Mouse (Mus musculus) brain, embryonic 18.5 days (tissue): Measurements from ENCODE around the gene Arhgef26.

Source experiments
- DNase-seq: peaks from one replicate; pipeline ENCODE4 v3.0.0-alpha.2; 2012; ENCODE audit warnings: low read depth, low spot score

The Arhgef26 gene

DNA sequence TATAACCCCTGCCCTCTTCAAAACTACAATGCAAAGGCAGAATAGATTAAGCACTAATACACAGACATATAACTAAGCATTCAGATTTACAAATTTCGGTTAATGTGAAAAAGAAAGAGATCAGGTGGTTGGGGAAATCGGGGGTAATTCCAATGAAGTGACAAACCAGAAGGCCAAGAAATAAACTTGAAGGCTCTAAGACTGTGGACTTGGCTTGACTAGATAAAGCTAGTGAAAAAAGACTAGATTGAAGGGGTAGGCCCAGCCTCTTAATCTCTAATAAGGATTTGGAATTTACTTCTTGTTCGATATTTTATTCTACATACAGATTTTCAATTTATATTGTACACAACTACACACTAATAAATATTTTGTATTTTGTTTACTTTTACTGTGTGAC, at the start of gene Arhgef26:
Arhgef26 (plus strand) TSS at position 301 of the 400 bp plus-strand sequence.
- DNase-seq = no peak

GRCm38 (mm10) chr3:62310493-62310892, 27.7 kb upstream of the Arhgef26 start:
- no peak for DNase-seq

DNA sequence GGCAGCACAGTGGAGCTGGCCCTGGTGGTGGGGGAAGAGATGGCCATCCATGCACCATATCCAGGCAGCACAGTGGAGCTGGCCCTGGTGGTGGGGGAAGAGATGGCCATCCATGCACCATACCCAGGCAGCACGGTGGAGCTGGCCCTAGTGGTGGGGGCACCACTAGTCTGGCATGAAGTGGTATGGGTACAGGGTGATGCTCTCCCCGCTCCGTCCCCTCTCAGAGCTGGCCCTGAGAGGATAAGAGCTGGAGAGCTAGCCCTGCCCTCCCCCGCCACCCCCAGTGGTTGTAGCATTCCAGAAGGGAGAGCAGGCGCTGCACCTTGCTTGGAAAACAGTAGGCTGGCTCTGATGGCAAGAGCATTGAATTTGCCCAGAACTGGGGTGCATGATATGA, 26.9 kb upstream of the Arhgef26 start:
- no peak for DNase-seq

GRCm38 (mm10) chr3:62324708-62325107, 13.4 kb upstream of the Arhgef26 start:
- no peak for DNase-seq

DNA sequence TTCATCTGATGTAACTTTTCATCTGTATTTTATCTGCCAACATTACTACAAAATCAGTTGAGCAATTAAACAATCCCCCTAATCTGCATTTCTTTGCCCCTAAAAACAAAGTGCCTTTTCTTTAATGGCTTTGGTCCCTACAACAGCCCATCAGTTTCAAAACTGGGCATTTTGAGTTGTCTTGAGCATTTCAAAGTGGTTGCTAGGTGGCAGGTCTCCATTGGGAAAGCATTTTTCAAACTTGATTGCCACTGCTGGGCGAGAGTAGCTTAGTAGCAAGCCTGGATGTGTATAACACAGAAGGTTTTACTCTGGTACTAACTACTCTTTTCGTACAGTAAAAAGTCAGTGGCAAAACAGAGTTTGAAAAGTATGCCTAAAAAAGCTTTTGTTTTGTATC, 10.2 kb upstream of the Arhgef26 start:
- no peak for DNase-seq

DNA sequence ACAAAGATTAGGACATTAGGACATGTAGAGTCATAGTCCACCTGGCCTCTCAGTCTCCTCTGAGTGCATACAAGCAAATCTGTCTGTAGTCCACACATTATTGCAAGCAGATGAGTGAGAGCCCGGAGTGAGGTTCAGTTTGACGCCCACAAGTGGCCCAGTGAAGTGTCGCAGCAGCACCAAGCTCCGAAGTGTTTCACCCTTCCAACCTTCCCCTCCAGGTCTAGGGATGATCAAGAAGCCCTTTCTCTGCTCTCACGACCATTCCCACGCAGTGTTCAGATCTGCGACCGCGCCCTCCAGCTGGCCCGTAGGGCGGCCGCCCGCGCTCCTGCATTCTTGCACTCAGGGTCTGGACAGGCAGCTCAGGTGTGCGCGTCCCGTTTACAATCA, 313 bp downstream of the Arhgef26 start:
- no peak for DNase-seq

GRCm38 (mm10) chr3:62338854-62339515, 841 bp downstream of the Arhgef26 start:
- no peak for DNase-seq

GRCm38 (mm10) chr3:62339516-62340051, 1.4 kb downstream of the Arhgef26 start:
- DNase-seq = no peak

DNA sequence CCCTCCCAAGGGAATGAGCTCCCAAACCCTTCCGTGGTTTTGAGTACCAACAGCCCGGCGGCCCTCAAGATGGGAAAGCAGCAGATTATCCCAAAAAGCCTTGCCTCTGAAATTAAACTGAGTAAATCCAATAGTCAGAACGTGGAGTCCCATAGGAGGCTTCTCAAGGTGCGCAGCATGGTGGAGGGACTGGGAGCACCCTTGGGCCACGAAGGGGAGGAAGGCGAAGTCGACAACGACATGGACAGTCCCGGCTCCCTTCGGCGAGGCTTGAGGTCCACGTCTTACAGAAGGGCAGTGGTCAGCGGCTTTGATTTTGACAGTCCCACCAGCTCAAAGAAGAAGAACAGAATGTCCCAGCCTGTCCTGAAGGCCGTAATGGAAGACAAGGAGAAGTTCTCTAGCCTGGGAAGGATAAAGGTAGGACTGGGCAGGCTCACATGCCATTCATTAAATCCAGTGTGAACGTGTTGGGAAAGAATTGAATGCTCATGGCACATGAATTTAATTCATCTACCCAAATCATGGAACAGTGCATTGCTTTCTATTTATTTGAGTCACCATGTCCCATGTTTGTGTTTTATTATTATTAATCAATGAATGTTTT, 2.1 kb downstream of the Arhgef26 start:
- no peak for DNase-seq

DNA sequence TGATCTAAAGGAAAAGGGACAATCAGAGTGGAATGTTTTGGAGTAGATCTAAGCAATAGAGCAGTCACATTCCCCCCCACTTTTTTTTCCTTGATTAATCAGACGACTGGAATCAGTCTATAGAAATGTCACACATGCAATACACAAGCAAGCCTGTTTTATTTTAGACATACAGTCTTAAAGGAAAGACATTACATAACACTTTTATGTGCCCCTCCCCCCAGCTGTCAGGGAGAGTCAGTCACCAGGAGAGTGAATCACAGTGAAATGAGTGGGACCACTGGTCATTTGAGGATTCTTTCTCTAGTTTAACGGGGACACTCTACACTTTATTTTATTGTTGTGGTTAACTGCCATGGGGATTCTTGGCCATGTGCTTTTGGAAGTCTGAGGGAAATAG, 2.7 kb downstream of the Arhgef26 start:
- no peak for DNase-seq

DNA sequence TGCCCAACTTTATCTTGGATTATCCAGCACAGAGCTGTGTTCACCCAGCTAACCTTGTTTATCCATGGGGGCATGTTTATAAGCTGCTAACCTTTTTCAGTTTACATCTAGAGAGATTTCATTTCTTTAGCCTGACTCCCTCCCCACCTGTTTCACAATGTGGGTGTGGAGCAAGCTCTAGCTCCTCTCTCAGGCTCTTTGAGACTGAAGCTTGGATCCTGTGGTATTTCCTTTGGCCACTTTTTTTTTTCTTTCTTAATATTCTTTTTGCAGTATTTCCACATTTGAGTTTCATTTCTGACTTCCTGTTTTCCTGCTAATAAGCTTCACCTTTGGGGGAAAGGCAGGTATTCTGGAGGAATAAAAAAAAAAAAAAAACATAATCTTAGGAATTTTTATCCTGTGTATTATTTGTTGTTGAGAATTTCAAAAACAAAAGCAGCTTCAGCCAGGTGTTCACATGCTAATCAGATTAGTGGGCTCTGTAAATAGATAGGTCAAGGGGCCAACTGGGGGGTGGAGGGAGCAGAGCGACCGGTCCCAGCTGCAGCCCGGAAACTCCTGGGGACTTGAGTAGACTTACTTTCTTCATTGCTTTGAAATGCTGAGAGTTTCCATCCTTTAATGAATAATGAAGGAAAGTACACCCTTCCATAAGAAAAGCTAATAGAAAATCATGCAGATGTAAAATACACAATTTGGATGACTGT, 3.5 kb downstream of the Arhgef26 start:
- DNase-seq = no peak

GRCm38 (mm10) chr3:62348514-62349217, 10.5 kb downstream of the Arhgef26 start:
- DNase-seq = no peak

DNA sequence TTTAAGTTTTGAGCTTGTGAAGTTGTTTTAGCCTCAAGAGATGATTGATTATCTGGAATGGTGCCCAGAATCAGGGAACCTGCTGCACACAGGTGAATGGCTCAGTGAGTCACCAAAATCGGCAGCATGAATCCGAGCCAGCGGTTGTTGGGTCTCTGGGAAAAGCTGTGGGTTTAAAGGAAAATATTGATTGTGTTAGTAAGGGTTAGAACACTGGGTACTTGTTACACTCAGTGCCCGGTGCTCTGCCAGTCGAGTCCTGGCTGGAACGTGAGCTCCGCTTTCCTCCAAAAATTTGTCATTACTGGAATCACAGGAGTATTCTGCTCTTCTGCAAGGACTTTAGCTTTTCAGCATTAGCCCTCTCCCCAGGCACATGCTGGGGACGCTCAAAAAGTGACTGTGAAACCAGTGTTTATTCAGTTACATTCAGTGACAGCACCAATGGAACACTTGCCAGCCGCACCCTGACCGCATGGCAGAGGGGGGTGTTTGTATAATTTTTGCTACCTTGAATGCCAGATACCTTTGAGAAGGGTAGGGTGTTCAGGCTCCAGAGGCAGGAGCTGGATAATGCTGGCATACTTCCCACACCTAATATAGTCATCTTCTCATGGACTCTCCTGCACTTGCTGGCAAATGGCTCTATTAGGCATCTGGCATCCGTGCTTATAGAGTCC, 11.2 kb downstream of the Arhgef26 start:
- DNase-seq = no peak

DNA sequence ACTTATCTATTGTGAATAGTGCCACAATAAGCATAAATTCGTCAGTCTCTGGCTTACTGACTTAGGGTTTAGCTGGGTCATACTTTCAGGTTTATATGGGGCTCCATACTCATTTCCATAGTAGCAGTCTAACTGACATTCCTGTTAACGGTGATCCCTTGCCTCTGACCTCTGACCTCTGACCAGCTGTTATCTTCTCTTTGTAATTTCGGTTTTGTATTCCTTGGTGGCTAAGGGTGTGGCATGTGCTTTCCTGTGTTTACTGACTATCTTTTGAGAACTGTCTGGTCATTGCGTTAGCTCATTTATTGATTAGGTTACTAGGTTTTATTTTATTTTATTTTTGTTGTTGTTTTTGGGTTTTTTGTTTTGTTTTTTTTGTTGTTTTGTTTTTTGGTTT, 13.9 kb downstream of the Arhgef26 start:
- DNase-seq = no peak

DNA sequence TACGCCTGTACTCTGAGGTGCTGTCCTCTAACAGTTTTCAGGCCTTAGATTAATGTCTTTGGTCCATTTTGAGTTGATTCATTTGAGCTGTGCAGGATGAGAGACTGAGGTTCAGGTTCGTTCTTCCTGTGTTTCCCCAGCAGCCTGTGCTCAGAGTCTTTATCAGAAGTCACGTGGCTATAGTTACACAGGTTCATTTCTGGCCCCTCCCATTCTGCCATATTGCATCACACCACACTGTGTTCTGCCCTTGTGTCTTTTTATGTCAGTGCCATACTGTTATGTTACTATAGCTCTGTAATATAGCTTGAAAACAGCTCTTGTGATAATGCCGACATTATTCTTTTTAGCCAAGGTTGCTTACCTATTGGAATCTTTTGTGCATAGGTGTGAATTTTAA, 14.7 kb downstream of the Arhgef26 start:
- DNase-seq = no peak

- no peak for DNase-seq
These were observed 29.7 kb downstream of the Arhgef26 start for GRCm38 (mm10) chr3:62367882-62368281.

DNA sequence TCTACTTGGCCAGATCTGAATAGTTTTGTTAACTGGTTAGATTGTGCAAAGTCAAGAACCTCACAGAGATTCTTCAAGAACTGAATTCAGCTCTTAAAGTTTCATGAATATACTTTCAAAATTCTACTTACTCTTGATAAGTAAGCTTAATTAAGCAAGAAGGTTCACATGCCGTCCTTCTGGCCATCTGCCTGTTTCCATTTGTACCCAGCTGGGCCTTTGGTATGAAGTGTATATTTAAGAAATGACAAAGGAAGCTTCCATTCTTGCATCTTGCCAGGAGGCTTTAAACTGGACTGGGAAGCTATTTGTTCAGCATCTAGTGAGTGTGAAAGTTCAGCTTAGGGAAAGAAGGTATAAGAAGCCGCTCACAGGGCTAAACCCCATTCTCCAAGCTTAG, 34.7 kb downstream of the Arhgef26 start:
- no peak for DNase-seq

- DNase-seq = no peak
These were observed 36.2 kb downstream of the Arhgef26 start for GRCm38 (mm10) chr3:62374346-62374745.

- DNase-seq = no peak
These were observed 36.7 kb downstream of the Arhgef26 start for GRCm38 (mm10) chr3:62374831-62375230.

GRCm38 (mm10) chr3:62376719-62377118, 38.6 kb downstream of the Arhgef26 start:
- no peak for DNase-seq

DNA sequence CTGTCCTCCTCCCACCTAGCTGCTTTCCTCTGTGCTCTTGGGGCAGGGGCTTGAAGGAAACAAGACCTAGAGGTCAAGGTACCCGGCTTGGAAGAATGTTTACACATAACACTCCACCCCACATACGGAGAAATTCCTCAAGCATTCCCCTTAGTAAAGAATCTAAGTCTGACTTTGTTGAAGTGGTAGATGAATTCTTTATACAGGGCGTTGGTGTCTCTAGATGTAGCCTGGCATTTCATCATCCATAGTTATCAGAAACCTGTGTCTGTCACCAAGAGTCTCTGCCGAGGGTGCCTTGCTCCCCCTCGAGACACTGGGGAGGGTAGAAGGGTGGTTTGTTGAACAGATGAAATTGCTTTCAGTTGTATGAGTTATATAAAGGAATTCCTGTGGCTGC, 41.8 kb downstream of the Arhgef26 start:
- DNase-seq = no peak

DNA sequence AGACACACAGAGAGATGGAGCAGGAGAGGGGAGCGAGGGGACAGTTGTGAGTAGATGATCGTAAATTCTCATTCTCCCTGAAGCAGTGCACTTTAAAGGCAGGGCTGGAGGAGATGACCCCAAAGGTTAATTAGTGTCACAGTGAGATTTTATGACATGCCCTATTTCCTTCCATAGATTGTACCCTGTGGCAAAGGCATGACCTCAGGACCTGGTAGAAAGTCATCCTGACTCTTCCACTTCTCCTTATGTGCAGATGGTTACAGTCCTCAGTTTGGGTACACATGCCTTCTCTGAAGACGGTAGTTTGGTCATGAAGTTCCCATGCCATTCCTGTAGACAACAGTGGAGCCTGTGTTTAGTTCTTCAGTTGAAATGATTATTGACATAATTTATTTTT, 42.3 kb downstream of the Arhgef26 start:
- DNase-seq = no peak
